Mouse (Mus musculus) left cerebral cortex, adult 18-20 months (tissue): ENCODE measurements at regions not wholly inside any gene's neighbourhood (a gene's known extent, or its start where the extent isn't known, plus 50 kb on each side); places are given as distances from the start of the nearest gene placed in this dataset.

Experiments used
- DNase-seq, 2 experiments: peaks; one replicate each; pipeline ENCODE4 v3.0.0; 2021 to 2022; ENCODE audit warnings: low spot score in 2 of 2, mixed read lengths in 1 of 2

- DNase-seq: peak in 1 of 2 experiments; percentile 47
Observed at GRCm38 (mm10) chr16:77166722-77167121, 153.2 kb downstream of the Usp25 start.

GRCm38 (mm10) chr16:77173026-77173692, 159.7 kb downstream of the Usp25 start:
- DNase-seq: no peak

- no peak for DNase-seq
Observed at GRCm38 (mm10) chr16:77174744-77175432, 161.4 kb downstream of the Usp25 start.

- DNase-seq: no peak
Observed at GRCm38 (mm10) chr16:77180990-77181389, 167.5 kb downstream of the Usp25 start.
